Mouse (Mus musculus) lung, postnatal 0 days (tissue): Measurements from ENCODE around the gene Sorbs1.

Source experiments
- CTCF ChIP-seq: IDR thresholded peaks from 2 replicates; pipeline ENCODE4 v1.5.1; 2016; ENCODE audit warnings: antibody characterized with exemption, mild to moderate bottlenecking
- EP300 ChIP-seq: IDR thresholded peaks from 2 replicates; pipeline ENCODE4 v1.6.1; 2016; ENCODE audit warnings: antibody characterized with exemption, mild to moderate bottlenecking, control low read depth

DNA sequence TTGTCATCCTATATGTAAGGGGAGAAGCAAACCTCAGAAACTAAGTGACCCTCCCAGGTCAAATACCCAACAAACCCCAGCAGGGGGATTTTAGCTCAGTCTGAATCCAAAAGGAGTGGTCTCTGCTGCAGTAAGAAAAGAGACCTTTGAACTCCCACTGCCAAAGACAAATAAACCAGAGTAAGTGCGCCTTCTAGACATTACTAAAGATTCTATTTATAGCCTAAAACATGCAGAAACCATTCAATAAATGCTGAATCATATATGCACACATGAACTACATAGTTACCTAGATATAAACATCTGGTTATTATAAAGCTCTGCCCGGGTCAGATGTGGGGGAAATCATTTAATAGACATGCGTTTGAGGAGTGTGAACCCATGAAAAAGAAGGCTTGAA is 84.0 kb downstream of the Sorbs1 start:
- no peak for TF ChIP-seq CTCF
- TF ChIP-seq EP300: no peak
